Mouse (Mus musculus) myocyte (in vitro differentiated cells): ENCODE data around the gene Myo16.

Experiments used
- E2F4 ChIP-seq: IDR thresholded peaks from one replicate; pipeline ENCODE4 v1.6.1; 2011; ENCODE audit warnings: mild to moderate bottlenecking, control low read depth, moderate library complexity; ENCODE audit not compliant: insufficient read depth
- MAX ChIP-seq: IDR thresholded peaks from one replicate; pipeline ENCODE4 v1.6.1; 2011; ENCODE audit warnings: low read depth, mild to moderate bottlenecking, control low read depth
- MYOD1 ChIP-seq, 3 experiments: IDR thresholded peaks; one replicate each; pipeline ENCODE4 v1.6.1; 2011; ENCODE audit warnings: control low read depth in 2 of 3, low read depth in 2 of 3, mild to moderate bottlenecking in 2 of 3, moderate library complexity in 1 of 3; ENCODE audit not compliant: insufficient read length in 2 of 3, control insufficient read depth in 1 of 3
- MYOG ChIP-seq, 3 experiments: IDR thresholded peaks; one replicate each; pipeline ENCODE4 v1.6.1; 2011; ENCODE audit warnings: control low read depth in 2 of 3, low read depth in 2 of 3, mild to moderate bottlenecking in 2 of 3; ENCODE audit not compliant: insufficient read length in 2 of 3, control insufficient read depth in 1 of 3, insufficient read depth in 1 of 3
- POLR2A ChIP-seq: IDR thresholded peaks from one replicate; pipeline ENCODE4 v1.6.1; 2011; ENCODE audit warnings: low read depth, mild to moderate bottlenecking, control low read depth, moderate library complexity; ENCODE audit not compliant: insufficient read length
- TCF12 ChIP-seq: IDR thresholded peaks from one replicate; pipeline ENCODE4 v1.6.1; 2011; ENCODE audit warnings: mild to moderate bottlenecking, control low read depth; ENCODE audit not compliant: poor library complexity, insufficient read depth, severe bottlenecking

DNA sequence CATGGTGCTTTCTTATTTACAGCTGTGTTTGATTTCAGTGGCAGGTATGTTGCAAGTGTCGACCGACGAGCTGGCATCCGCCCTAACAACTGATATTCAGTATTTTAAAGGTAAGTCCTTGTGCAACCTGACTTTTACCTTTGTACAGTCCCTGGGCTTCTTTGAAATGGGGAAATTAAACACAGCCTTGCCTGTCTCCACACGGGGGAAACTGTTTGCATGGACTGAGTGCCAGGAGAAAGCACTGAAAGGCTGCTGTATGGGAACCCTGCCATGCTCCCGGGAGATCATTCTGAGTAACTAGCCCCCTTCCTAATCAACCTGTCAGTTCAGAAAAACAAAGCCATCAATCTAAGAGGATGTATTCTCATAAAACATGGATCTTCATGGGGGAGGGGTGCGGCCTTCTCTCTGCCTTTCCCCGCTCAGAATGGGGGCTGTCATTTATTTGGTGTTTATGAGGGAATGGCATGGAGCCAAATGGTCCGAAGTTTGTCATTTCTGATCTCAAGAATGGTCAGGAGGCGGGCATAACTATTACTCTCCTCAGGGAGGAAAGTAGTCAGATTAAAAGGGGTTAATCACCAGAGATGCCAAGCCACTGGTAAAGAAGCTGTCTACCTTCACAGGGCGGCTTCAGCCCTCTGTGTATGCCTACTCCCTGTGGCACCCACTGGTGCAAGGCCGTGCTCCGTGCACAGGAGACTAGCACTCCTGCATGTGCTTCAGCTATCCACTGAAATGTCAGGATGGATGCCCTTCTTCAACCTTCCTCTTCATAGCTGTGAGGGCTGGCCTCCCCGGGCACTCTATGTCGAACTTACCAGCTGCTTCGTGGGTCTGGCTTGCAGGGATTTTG is 286.1 kb downstream of the Myo16 start:
- TF ChIP-seq POLR2A (no peak), MAX (no peak), E2F4 (no peak), TCF12 (no peak), MYOG (IDR thresholded peaks at IDR 0.05; ENCODE audit: control insufficient read depth in 1 of 3, insufficient read depth in 1 of 3, insufficient read length in 2 of 3, low read depth in 2 of 3) (no peak), MYOD1 (IDR thresholded peaks at IDR 0.05; ENCODE audit: control insufficient read depth in 1 of 3, insufficient read length in 2 of 3, low read depth in 2 of 3) (no peak)
